Mouse (Mus musculus) cerebral cortex, adult 2 months (tissue): ENCODE results near the gene Atp8b4.

Experiments
- WGBS: fragments of 180-500 bp; shearing (Covaris S2); methylation state at CpG from one replicate; pipeline ENCODE4 v1.1.7; 2018; 5-methylcytosine and 5-hydroxymethylcytosine counted together

Gene Atp8b4

DNA sequence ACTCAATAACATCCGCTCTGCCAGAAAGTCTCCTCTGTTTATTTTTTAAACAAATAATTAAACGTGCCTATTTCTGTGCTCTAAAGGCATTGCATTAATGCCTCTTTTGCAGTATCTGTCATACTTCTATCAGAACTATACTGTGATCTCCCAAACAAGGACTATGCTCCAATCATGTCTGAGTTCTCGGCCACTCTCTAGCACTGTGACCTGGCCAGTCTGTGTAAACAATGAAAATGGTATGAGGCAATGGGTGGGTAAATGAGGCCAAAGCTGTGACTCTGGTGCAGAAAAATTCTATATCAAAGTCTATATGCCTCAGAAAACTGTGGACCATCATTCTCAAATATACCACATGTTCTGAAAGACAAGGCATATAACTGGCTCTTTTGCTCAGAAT, 140.5 kb downstream of the Atp8b4 start:
- WGBS = 79% methylated on average over 3 of the region's 3 CpGs

DNA sequence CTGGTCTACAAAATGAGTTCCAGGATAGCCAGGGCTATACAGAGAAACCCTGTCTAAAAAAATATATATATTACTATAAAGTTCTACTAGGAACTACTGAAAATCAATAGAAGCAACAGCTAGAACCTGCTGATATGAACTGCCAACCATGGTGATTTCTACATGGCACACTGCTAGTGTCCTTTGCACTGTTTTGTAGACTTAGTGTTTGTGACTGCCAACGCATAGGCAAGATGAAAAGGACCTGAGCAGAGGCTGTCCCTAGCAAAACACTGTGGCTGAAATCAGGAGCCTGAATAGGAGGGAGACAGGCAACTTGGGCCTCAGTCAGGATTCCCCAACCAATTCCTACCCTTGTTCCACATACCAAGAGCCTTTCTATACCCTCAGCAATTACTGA, 141.2 kb downstream of the Atp8b4 start:
- 87% methylated on average over 1 of the region's 1 CpGs for WGBS

DNA sequence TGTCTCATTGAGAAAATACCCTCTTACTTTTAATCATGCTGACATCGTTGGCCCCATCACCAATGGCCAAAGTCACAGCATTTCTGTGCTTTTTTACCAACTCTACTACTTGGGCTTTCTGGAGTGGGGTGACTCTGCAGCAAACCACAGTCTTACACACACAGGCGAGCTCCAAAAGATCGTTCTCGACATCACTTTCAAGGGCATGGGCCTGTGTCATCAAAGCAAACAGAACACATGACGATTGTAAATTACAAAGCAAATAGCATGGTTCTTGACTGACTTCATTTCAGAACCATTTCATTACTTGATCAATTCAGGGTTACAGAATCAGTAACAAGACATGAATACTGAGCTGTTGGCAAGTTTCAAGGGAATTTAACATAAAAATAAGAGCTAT, 141.7 kb downstream of the Atp8b4 start:
- WGBS = 95% methylated on average over 5 of the region's 5 CpGs

DNA sequence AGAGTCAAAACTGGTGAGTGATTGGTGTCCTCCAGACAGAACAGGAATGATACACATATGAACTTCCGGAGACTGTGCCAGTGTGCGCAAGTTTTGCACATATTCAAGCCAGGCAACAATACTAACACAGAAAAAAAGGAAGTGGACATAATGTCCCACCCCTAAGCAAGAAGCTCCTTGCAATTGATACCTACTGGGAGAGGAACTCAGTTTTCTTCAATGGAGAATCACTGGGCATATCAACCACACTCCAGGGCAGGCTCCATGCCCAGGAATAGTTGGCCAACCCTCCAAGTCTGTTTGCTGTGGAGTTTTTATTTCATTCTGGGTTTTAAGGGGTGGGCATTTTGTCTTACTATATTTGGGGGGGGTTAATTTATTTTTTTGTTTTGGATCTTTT, 145.2 kb downstream of the Atp8b4 start:
- WGBS = 85% methylated on average over 2 of the region's 2 CpGs

DNA sequence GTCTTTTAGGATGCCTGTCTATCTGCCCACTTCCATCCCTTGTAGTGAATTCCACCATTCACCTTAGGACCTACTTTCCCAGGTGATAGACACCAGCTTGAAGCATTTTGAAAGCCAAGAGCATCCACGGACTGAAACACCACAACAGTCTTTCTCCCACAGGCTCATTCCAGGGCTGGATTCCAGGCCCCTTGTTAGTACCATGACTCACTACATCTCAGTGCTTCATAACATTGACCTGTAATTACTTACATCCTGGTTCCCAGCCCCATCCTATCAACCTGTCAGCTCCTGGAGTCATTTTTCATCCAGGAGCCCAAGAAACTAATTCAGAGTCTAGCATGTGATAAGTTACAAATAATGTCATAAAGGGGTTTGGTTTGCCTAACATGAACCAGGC, 148.7 kb downstream of the Atp8b4 start:
- WGBS = 74% methylated on average over 1 of the region's 1 CpGs

DNA sequence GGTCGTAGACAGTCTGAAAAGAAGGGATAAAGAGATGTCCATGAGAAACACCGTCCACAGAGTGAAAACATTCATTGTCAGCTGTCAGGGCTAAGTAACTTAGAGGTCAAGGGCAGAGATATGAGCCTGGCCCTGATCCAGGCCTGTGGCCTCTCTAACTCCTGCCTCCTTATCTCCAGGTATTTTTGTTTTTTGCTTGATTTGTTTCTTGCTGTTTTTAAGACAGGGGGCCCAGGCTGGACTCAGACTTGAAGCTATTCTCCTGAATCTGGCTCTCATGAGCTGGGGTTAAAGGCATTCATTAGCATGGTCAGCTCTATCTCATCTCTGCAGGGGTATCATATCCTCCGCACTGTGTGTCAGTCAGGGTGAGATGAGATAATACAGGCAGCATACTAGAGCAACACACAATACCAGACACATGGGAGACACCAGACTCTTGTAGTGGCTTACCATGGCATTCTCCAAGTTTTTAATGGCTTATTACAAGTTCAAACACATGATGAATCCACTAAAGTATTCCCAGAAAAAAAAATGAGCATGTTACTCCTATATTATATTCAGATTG, 157.4 kb downstream of the Atp8b4 start:
- WGBS = 92% methylated on average over 3 of the region's 3 CpGs

DNA sequence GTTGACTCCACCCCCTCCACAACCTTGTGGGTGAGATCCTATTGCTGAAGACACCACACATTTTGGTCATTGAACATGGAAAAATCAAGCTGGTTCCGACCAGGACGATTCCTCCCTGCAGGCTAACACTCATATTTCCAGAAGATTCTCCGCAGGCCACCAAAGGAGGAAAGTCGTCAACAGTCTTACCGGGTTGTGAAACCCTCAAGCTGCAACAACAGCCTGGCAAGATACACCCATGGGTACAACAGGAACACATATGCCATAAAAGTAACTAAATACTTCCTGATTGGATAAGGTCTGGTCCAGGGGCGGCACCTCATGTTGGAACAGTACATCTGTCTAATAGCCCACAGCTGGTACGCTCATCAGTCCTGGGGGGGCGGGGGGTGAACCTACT, 159.0 kb downstream of the Atp8b4 start:
- WGBS = 94% methylated on average over 8 of the region's 8 CpGs

DNA sequence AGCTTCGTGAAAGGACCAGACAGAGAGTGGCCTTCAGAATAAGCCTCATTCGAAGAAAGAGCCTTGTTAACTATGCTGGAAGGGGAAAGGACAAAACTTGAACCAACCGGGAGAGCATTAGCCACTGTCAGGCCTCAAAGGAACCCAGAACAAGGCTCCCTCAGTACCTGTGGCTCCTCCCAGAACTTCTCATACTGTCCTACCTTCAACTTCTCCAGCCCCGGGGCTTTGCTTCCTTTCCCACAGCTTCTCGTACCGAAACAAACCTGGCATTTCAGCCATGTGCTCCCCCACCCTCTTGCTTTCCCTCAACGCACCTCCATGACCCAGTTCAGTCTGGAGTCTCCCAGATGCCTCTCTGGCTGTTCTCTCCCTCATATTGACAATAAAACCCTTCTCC, 160.3 kb downstream of the Atp8b4 start:
- WGBS = 84% methylated on average over 7 of the region's 7 CpGs

DNA sequence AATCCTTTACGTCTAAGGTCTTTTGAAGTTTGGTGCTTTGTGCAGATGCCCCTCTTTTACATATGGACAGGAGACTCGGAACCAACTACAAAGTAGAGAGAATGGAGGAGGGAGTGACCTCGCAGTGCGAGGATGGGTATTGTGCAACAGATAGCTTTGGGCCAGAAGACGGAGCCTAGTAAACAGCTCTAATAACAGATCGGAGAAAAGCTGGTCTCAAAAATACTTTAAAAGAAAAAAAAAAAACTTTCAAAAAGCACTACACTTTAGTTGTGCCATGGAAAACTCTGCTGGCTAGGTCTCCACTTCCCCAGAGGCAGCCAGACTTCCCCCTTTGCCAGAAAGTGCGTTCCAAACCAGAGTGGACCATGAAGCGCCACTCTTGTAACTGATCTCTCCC, 161.0 kb downstream of the Atp8b4 start:
- 74% methylated on average over 8 of the region's 8 CpGs for WGBS

DNA sequence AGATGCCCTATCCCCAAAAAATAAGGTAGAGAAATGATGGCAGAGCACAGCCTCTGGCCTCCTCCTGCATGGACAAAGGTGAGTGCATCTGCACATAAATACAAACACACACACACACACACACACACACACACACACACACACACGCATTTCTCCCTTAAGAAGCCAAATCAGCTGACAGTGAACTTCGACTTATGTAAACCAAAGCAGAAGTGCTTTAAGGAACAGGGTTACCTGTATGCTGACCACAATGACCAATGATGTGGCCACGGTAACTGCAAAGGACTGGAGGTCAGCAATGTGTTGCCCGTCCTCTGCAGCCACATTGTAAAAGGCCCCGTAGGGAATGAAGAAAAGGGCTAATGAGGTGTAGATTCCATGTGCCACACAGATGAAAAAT, 163.3 kb downstream of the Atp8b4 start:
- 86% methylated on average over 5 of the region's 5 CpGs for WGBS

DNA sequence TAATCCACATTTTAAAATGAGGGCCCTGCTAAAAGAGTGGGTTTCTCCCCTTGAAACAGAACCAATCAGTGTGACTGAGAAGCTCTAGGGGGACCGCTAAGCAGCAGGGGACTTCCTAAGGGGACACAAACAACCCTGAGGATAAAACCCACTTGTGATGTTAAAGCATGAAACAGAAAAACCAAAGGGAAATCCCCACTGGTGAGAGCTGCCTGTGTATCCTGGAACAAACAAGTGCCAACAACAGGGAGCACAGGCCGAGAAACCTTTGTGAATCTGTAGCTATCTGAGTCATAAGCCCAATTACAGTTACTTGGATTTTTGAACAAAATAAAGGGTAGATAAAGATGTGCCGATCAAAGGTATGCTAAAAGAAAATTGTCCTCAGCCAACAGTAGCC, 168.7 kb downstream of the Atp8b4 start:
- 83% methylated on average over 3 of the region's 3 CpGs for WGBS

DNA sequence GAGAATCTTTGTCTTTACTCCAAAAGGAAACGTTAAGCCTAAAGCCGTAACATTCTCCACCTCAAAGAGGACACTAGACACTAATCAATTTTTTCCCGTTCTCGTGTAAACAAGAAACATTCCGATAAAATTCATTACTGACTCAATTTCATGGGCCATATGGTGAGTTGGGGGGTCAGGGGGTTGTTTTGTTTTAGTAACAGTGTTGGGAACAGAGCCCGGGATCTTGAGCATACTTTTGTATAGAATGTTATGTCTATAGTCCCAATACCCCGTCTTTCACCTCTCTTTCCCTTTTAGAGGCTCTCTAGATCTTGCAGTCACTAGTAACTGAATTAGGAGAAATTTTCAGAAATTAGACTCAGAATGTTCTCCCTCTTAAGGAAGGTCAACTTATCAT, 177.3 kb downstream of the Atp8b4 start:
- WGBS = 79% methylated on average over 7 of the region's 7 CpGs

DNA sequence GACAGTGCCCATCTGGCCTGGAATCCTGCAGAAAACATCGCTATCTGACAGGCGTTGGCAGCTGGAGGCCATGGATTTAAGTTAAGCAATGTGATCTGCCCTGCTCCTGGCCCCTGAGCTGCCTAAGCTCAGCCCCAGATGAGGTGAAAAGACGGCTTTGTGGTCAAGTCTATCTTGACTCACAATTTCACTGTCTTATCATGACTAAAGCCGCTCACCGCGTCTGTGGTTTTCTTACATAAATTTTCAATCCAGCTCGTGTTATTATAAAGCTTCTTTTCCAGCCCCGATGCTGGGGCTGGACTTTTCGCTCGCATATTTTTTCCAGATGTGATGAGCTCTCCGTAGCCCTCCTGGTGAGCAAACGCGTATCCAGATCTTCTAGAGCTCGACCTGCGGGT, 177.8 kb downstream of the Atp8b4 start:
- WGBS = 92% methylated on average over 15 of the region's 15 CpGs

DNA sequence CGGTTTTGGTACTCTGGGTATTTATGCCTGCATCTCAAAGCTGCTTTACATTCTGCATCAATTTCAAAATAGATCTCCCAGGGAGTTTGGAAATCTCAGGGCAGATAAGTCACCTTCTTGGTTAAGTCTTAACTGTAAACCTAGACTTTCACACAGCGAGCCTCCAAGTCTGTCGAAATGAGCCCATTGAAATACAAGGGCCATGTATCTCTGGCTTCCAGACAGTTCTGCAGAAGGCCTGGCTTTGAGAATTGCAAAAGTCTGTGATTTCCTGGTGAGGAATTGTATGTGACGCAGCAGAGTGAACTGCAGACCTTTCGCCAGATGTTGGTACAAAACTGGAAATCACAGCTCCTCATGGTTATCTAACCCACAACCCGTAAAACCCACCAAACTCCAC, 182.4 kb downstream of the Atp8b4 start:
- WGBS = 94% methylated on average over 6 of the region's 6 CpGs

DNA sequence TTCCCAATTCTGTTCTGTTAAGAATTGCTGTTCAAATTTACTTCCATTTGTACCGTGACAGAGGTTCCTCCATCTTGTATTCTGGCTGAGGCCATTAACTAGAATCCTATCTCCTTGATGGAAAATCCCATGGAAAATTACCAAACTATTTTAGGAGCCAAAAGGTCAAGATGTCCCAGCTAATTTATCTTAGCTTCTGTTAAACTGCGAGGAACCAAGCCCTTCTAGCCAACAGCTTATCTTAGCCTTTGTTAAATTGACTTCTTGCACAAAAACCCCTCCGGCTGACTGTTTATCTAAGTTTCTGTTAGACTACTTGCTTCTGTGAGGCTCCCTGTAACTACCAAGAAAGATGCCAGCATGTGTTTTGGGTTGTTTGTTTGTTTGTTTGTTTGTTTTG, 183.5 kb downstream of the Atp8b4 start:
- WGBS = 87% methylated on average over 3 of the region's 3 CpGs

DNA sequence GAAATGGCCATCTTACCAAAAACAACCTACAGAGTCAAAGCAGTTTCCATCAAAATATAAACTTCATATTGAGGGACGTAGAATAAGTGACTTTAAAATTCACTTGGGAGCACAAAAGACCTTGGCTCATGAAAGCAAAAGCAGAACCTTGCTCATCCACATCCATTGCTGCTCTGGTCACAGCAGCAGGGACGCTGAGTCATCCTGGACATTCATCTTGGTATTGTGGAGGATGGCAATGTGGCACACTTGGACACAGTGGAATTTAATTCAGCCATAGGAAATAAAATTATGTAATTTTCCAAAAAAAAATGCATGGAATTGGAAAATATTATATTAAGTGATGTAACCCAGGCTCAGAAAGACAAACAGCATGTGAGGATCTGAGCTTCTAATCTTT, 184.1 kb downstream of the Atp8b4 start:
- 77% methylated on average over 2 of the region's 2 CpGs for WGBS

DNA sequence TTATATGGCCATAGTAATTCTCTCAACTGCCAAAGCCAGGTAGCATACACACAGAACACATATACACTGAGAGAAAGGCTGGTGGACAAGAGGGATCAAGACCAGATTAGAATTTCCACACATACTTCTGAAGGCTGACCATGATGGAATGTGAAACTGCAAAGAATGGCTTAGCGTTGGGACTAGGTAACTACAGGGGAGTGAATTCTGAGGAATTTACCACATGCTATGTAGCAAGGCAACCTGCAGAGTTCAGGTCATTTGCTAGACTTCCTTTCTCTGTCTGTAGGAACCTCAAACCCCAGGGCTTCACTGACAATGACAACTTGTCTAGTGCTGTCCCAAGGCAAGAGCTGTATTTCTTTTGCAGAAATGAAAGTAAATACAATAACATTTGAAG, 189.4 kb downstream of the Atp8b4 start:
- 69% methylated on average over 1 of the region's 1 CpGs for WGBS

DNA sequence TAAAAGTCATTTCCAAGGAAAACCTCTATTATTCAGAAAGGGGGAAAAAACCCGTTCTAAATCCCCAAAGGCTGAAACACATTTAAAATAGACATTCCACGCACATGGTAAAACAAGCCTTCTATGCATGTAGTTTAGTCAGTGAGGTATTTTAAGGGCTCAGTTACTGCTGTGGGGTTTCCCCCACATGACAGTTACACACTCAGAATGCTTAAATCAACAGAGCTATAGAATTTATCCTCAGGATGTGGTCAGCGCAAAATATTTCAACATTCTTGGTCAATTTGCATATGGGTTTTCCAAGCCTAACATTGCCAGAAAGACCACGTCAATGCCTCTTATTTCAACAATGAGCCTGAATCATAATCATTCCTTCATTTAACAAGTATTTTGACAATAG, 190.5 kb downstream of the Atp8b4 start:
- 66% methylated on average over 4 of the region's 4 CpGs for WGBS

DNA sequence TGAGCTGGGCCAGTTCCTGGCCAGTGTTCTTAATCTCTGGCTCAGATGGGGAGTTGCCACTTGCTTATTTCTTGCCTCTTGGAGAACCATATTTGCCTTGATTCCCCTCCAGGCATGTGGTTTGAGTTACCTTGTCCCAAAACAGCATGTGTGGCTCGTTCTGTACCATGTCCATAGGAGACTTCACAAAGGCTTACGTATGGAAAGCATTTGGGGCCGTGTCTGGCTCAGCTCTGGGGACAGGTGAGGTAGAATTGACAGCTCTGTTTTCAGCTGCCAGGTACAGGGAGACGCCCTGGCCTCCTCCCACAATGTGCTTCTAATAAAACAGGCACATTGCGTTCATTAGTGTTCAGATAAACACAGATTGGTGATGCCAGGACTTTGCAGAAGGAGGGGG, 195.9 kb downstream of the Atp8b4 start:
- WGBS = 85% methylated on average over 5 of the region's 5 CpGs

DNA sequence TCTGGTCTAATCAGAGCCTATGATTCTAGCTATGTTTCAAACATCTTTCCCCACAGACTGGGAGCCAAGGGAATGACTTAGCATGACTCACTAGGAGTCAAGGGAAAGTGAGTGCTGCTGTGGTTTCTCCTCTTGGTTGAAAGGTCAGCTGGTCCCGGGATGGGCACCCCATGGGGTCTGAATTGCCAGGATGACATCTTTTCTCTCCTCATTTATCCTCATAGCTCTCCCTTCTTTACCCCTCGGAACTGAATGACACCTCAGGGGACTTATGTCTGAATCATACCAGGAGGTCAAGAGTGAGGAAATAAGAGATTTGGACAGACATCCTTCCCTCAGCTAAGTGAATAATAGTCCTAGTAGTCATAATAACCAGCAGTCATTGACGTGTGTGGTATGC, 197.2 kb downstream of the Atp8b4 start:
- WGBS = 49% methylated on average over 3 of the region's 3 CpGs

DNA sequence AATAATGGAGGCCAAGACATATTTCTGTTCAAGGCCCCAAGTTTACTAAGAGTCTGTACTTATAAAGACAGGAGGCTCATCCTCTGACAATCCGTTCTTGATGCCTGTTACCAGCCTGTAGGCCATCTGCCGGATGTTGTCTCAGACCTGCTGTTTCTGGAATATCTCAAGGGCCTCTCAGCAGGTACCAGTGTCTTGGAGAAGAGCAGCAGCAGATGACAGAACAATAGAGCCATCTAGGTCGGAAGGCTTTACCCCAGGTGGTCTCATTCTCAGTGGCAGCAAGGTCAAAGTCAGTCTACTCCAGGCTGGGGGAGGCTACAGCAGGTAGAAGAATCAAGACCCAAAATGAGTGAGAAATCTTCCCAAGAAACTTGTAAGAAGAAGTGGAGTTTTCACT, 198.1 kb downstream of the Atp8b4 start:
- 64% methylated on average over 3 of the region's 3 CpGs for WGBS

DNA sequence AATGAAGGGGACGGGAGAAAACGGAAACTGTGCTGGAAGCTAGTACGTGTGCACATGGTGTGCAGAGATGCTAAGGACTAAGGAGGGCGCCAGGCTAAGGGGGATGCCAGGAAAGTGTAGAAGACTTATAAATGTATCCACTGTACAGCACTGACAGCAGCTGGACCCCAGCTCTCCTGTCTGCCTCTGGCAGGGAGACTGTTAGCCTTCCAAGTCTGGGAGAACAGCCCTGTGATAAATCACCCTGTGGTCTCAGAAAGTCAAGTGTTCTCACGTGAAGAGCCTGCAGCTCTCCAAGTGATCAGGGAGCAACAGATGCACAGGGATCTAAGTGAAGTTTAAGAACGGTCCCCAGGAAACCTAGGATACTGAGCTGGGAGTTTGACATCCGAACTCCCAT, 209.8 kb downstream of the Atp8b4 start:
- 87% methylated on average over 7 of the region's 7 CpGs for WGBS

DNA sequence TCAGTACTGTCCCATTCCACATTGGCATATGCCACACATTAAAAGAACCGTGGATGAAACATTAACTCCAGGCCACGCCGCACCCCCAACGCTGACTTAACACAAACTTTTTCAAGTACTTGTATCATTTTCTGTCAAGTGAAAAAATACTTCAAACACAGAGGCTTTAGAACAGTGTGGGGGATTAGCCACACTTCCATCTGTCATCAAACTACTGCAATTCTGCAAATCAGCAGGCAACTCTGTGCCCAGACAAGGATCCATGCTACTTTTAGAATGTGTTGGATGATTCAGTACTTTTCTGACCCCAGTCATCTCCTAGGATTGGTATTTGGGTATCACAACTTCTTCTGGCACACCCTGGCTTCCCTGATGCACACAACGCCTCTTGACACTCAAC, 212.5 kb downstream of the Atp8b4 start:
- 62% methylated on average over 5 of the region's 5 CpGs for WGBS

DNA sequence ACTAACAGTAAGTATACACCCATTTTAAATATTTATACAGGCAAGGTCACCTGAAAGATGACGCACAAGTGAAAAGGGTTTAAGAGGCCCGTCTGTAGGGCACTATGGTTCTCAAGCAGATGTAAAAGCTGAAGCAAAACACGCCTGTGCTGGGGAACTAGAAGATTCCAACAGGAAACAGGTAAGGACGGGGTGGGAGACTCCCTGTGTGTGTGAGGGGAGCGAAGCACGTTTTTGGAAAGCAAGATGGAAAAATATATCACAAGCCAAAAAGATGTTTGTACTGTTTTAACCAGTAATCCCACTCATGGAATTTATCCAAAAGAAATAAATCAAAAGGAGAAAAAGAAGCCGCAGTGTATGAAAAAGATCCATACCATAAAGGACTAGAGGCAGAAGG, 214.1 kb downstream of the Atp8b4 start:
- 73% methylated on average over 7 of the region's 7 CpGs for WGBS

DNA sequence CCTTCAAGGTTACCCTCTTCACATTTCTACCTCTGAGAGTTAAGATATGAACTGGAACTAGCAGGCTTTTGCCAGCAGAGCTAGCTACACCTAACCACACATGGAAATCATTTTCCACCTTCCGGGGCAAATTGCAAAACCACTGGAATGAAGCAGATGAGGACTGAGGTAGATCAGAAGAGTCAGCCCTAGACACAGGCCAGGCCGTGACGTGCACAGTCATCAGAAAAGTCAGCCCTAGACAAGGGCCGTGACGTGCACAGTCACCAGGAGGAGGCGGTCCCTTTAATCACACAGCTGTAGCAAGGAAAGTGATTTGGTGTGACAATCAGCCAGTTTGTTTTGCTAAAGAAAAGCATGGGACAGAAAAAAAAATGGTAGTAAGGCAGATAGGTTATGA, 216.4 kb downstream of the Atp8b4 start:
- whole genome bisulfite sequencing = 93% methylated on average over 6 of the region's 6 CpGs
